Mouse (Mus musculus) testis, adult 2 months (tissue): Measurements from ENCODE around the gene Cidec. TPM values are rescaled to one million over a fixed set of nuclear protein-coding genes. Genes with fewer than 3 reads are reported as not detected.

Experiments used
- H3K27ac ChIP-seq: fragments of 200-500 bp; 2 replicates; pipeline ENCODE4 v1.5.1; 2012; ENCODE audit warnings: low read depth, low read length; ENCODE audit not compliant: control insufficient read depth, insufficient read depth
- H3K27me3 ChIP-seq: fragments of 200-500 bp; 2 replicates; pipeline ENCODE4 v1.6.1; 2012; ENCODE audit warnings: mild to moderate bottlenecking, low read length, moderate library complexity; ENCODE audit not compliant: control insufficient read depth, insufficient read depth
- H3K36me3 ChIP-seq: fragments of 200-500 bp; 2 replicates; pipeline ENCODE4 v1.6.1; 2012; ENCODE audit warnings: mild to moderate bottlenecking, low read length; ENCODE audit not compliant: control insufficient read depth, insufficient read depth
- H3K4me1 ChIP-seq: fragments of 200-500 bp; 2 replicates; pipeline ENCODE4 v1.6.1; 2012; ENCODE audit warnings: low read length; ENCODE audit not compliant: control insufficient read depth, insufficient read depth
- H3K4me3 ChIP-seq: fragments of 200-500 bp; 2 replicates; pipeline ENCODE4 v1.5.1; 2012; ENCODE audit warnings: low read depth, mild to moderate bottlenecking, low read length, moderate library complexity, mixed read lengths; ENCODE audit not compliant: control insufficient read depth
- CTCF ChIP-seq: fragments of 200-500 bp; IDR thresholded peaks from 2 replicates; pipeline ENCODE4 v1.5.1; 2012; ENCODE audit warnings: low read depth, mild to moderate bottlenecking, inconsistent platforms, low read length, moderate library complexity; ENCODE audit not compliant: control insufficient read depth, insufficient read depth, insufficient replicate concordance
- POLR2A ChIP-seq: fragments of 200-500 bp; IDR thresholded peaks from 2 replicates; pipeline ENCODE4 v1.6.1; 2012; ENCODE audit warnings: low read depth, mild to moderate bottlenecking, inconsistent platforms, low read length, moderate library complexity; ENCODE audit not compliant: control insufficient read depth
- polyA plus RNA-seq: library from polyadenylated mRNA; depleted of rRNA; stranded (reverse); fragments of >200 nt; gene quantifications from 2 replicates; pipeline ENCODE4 v1.2.3, GENCODE M21; 2012; rRNA removed

Cidec gene
- polyA plus RNA-seq, 1 experiment = 1.7 TPM

DNA sequence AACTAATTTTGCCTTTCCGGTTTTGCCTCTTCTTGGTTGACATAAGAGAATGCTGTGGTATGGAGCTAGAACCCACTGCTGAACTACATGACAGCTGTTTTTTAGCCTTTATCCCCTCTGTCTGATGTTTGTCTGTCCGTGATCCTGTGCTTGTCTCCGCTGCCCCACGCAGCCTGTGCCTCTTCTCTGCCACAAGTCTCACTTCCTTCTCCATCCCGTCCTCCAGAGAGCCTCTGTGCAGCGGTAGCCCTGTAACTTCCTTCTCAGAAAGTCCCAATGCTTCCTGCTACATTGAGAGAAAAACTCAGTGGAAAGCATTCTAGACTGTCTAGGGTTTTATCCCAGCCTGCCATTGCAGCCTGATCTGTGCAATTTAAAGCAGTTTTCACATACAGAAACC is 56.3 kb downstream of the Cidec start:
- peaks cover 7% of the 10 kb centered on the region for H3K4me1 ChIP-seq
- no peak overlapping the region for H3K4me3 ChIP-seq
- no peaks in the 10 kb centered on the region for H3K27me3 ChIP-seq
- H3K27ac ChIP-seq = no peak overlapping the region
- TF ChIP-seq POLR2A = no peak
- no peak for TF ChIP-seq CTCF
- H3K36me3 ChIP-seq = peaks cover 2% of the 10 kb centered on the region

GRCm38 (mm10) chr6:113377496-113378385 is 57.8 kb downstream of the Cidec start, which contains the start of the genes Tada3 and Arpc4:
Gene Tada3, minus strand, starts transcription at chr6:113377883.
Gene Arpc4, plus strand, starts transcription at chr6:113378115.
- TF ChIP-seq POLR2A = peak; percentile 60
- TF ChIP-seq CTCF = no peak
- Histone ChIP-seq H3K27ac (peak within 1 kb of the TSS; percentile 99), H3K36me3 (peaks cover 7% of the 10 kb centered on the region), H3K4me1 (peaks cover 7% of the 10 kb centered on the region), H3K4me3 (peak within 1 kb of the TSS; percentile 89), H3K27me3 (no peaks in the 10 kb centered on the region)

DNA sequence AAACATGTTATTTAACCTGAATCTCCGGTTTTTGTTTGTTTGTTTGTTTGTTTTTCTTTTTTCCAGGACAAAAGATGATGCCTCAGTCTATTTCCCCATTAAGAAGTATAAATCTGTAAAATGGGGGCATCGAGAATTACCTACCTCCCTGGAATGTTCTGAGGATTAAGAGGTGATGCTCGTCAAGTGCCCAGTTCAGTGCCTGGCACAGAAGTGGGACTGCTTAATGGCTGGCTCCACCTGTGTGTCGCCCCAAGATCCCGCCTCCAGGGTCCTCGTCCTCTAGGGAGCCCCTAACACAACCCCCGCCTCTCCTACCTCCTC is 58.4 kb downstream of the Cidec start:
- Histone ChIP-seq H3K36me3 (peaks cover 9% of the 10 kb centered on the region), H3K27ac (peak overlapping the region; percentile 99), H3K27me3 (no peaks in the 10 kb centered on the region), H3K4me1 (peaks cover 7% of the 10 kb centered on the region), H3K4me3 (peak overlapping the region; percentile 89)
- TF ChIP-seq CTCF (no peak), POLR2A (no peak)

Other genes starting within 250 kb of the Cidec start
- gene Lhfpl4, start 240.4 kb downstream of the Cidec start, polyA plus RNA-seq = 0.49 and 0.65 TPM in 2 replicates
- 28.6 and 29.8 TPM in 2 replicates for gene Mtmr14, start 197.9 kb downstream of the Cidec start, polyA plus RNA-seq
- gene Cpne9, start 153.5 kb downstream of the Cidec start, polyA plus RNA-seq = 0.34 and 0.58 TPM in 2 replicates
- gene Brpf1, start 128.6 kb downstream of the Cidec start, polyA plus RNA-seq = 11.7 and 12.4 TPM in 2 replicates
- gene Ogg1, start 108.8 kb downstream of the Cidec start, polyA plus RNA-seq = 30.0 and 31.0 TPM in 2 replicates
- 2.4 and 4.3 TPM in 2 replicates for gene Camk1, start 91.8 kb downstream of the Cidec start, polyA plus RNA-seq
- gene Tada3, start 57.9 kb downstream of the Cidec start, polyA plus RNA-seq = 42.3 and 50.3 TPM in 2 replicates
- 14.4 and 15.3 TPM in 2 replicates for gene Arpc4, start 57.6 kb downstream of the Cidec start, polyA plus RNA-seq
- 133 and 137 TPM in 2 replicates for gene Ttll3, start 46.5 kb downstream of the Cidec start, polyA plus RNA-seq
- gene Rpusd3, start 16.4 kb downstream of the Cidec start, polyA plus RNA-seq = 28.3 and 32.4 TPM in 2 replicates
- gene Jagn1, start 6.8 kb upstream of the Cidec start, polyA plus RNA-seq = 51.8 and 62.2 TPM in 2 replicates
- gene Il17re, start 22.7 kb upstream of the Cidec start, polyA plus RNA-seq = 6.1 and 7.8 TPM in 2 replicates
- gene Il17rc, start 35.7 kb upstream of the Cidec start, polyA plus RNA-seq = 3.7 and 4.9 TPM in 2 replicates
- gene Creld1, start 47.5 kb upstream of the Cidec start, polyA plus RNA-seq = 4.6 and 5.0 TPM in 2 replicates
- 0.05 and 0.19 TPM in 2 replicates for gene Prrt3, start 66.2 kb upstream of the Cidec start, polyA plus RNA-seq
- gene Emc3, start 95.9 kb upstream of the Cidec start, polyA plus RNA-seq = 30.9 and 32.9 TPM in 2 replicates
- gene Fancd2, start 95.9 kb upstream of the Cidec start, polyA plus RNA-seq = 17.7 and 19.5 TPM in 2 replicates
- 23.8 and 29.9 TPM in 2 replicates for gene Fancd2os, start 165.0 kb upstream of the Cidec start, polyA plus RNA-seq
- 60.9 and 70.2 TPM in 2 replicates for gene Brk1, start 169.0 kb upstream of the Cidec start, polyA plus RNA-seq
- 222 and 254 TPM in 2 replicates for gene Vhl, start 188.2 kb upstream of the Cidec start, polyA plus RNA-seq
- 2.4 and 3.3 TPM in 2 replicates for gene Irak2, start 202.7 kb upstream of the Cidec start, polyA plus RNA-seq